7 mouse cellular contexts compared by ENCODE assay signal in the genomic region with DNA sequence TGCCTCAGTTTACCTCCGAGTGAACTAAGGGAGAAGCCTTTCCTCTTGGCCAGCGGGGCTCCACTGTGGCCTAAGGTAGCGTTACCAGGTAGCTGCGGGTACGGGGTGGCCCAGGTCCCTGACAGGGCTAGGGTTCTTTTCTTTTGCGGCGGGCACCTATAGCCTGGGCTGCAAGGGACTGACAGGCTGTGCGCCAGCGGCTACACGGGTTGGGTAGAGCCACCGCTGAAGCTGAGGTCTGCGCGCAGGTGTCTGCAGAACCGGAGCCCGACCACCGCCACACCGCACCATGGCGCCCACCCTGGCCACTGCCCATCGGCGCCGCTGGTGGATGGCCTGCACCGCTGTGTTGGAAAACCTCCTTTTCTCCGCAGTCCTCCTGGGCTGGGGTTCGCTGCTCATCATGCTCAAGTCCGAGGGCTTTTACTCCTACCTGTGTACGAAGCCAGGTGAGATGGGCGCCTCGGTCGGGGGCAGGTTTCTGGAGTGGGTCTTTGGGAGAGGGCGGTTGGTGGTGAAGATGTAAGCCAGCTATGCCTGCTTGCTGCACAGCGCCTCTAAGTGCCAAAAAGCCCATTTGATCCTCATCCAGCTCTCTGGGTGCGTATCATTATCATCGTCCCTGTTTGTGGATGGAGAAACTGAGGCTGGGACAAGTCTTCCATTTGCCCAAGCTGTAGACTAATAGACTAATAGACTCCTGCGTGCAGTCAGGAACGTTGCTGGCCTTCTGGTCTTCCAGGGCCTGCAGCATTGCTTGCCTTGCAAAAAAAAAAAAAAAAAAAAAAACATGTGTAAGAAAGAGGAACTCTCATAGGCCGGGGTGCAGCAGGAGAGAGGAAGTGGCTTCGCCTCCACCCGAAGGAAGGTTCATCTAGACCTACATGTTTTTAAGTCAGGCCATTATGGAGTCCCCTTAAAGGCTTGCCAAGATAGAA. TPM values are rescaled to one million over a fixed set of nuclear protein-coding genes. Genes with fewer than 3 reads are reported as not detected.
A peak's percentile ranks its signal among the peaks of the same experiment; 100 is the strongest.
DNase-seq lines count a peak whose midpoint lies in the region; ATAC-seq and TF ChIP-seq lines count a peak whose summit lies in the region.

No protein-coding gene starts in this region.

- H3K27me3 ChIP-seq in forebrain, embryonic 15.5 days: no peaks in the 10 kb centered on the region
- H3K27me3 ChIP-seq in midbrain, embryonic 14.5 days (ENCODE audit: control insufficient read depth, insufficient read depth, low read length): no peaks in the 10 kb centered on the region

- TF ChIP-seq POLR2A in brain, embryonic 14.5 days (IDR thresholded peaks at IDR 0.05; ENCODE audit: borderline replicate concordance, extremely low read depth, insufficient read depth, insufficient read length, poor library complexity, severe bottlenecking): 0 out of 2 replicates have a peak, but pooled peaks have one; percentile 6

- H3K4me1 ChIP-seq in forebrain, embryonic 15.5 days: peaks cover 23% of the 10 kb centered on the region
- H3K4me1 ChIP-seq in midbrain, embryonic 14.5 days (ENCODE audit: control insufficient read depth, insufficient read depth, low read length): peaks cover 28% of the 10 kb centered on the region

- peak overlapping the region; percentile 97 for H3K27ac ChIP-seq in left cerebral cortex, adult 2 months
- H3K27ac ChIP-seq in forebrain, embryonic 15.5 days (replicated peaks): peak overlapping the region; percentile 99
- H3K27ac ChIP-seq in midbrain, embryonic 14.5 days (replicated peaks; ENCODE audit: low read depth, low read length): peak overlapping the region; percentile 98

- H3K4me2 ChIP-seq in forebrain, embryonic 15.5 days (replicated peaks): peak overlapping the region; percentile 97
- peak overlapping the region; percentile 100 for H3K4me2 ChIP-seq in midbrain, embryonic 14.5 days (ENCODE audit: low read length)

- intact Hi-C loops in left cerebral cortex, adult 2 months (cut with DNase I): no loop called here
- intact Hi-C loops in left cerebral cortex, postnatal 36 days (cut with DNase I): no loop called here

- TF ChIP-seq CTCF in left cerebral cortex, adult 2 months (IDR thresholded peaks at IDR 0.05): no peak
- TF ChIP-seq CTCF in brain, embryonic 14.5 days (IDR thresholded peaks at IDR 0.05; ENCODE audit: borderline replicate concordance, extremely low read depth, insufficient read depth, insufficient read length): no peak

- no peaks in the 10 kb centered on the region for H3K36me3 ChIP-seq in forebrain, embryonic 15.5 days
- H3K36me3 ChIP-seq in midbrain, embryonic 14.5 days (ENCODE audit: control insufficient read depth, insufficient read depth, low read length): no peaks in the 10 kb centered on the region

- 14% methylated on average over 38 of the region's 38 CpGs for WGBS in forebrain, embryonic 15.5 days
- WGBS in midbrain, embryonic 14.5 days: 13% methylated on average over 38 of the region's 38 CpGs

- H3K9ac ChIP-seq in forebrain, embryonic 15.5 days (replicated peaks): peak overlapping the region; percentile 98
- peak overlapping the region; percentile 96 for H3K9ac ChIP-seq in midbrain, embryonic 14.5 days (replicated peaks; ENCODE audit: low read length)

- peak; percentile 15; the same call in 1 of the 2 replicates for ATAC-seq in forebrain, embryonic 15.5 days (replicated peaks)
- ATAC-seq in midbrain, embryonic 14.5 days (ENCODE audit: low FRiP score, low TSS enrichment): peak; percentile 11; the same call in 1 of the 2 replicates

- no peaks in the 10 kb centered on the region for H3K9me3 ChIP-seq in forebrain, embryonic 15.5 days
- H3K9me3 ChIP-seq in midbrain, embryonic 14.5 days (ENCODE audit: control insufficient read depth, low read length): no peaks in the 10 kb centered on the region

- DNase-seq in left cerebral cortex, adult 2 months (ENCODE audit: extremely low spot score in 1 of 2, low spot score in 2 of 2): peak; percentile 27 to 50
- DNase-seq in left cerebral cortex, adult 11 months (ENCODE audit: low spot score): no peak
- DNase-seq in brain, embryonic 14.5 days (ENCODE audit: low read depth): peak; percentile 51
- DNase-seq in left cerebral cortex, postnatal 36 days (ENCODE audit: low spot score in 2 of 2): peak; percentile 61 to 65
- peak; percentile 56 for DNase-seq in midbrain, embryonic 14.5 days
- DNase-seq in testis, postnatal 14 days (ENCODE audit: low spot score): peak; percentile 61

- peak overlapping the region; percentile 90 for H3K4me3 ChIP-seq in left cerebral cortex, adult 2 months
- peak overlapping the region; percentile 92 for H3K4me3 ChIP-seq in forebrain, embryonic 15.5 days
- H3K4me3 ChIP-seq in midbrain, embryonic 14.5 days (replicated peaks; ENCODE audit: low read depth, low read length): peak overlapping the region; percentile 73

RNA-seq across cellular contexts. Expression of a gene that starts 1.1 kb away (rescaled TPM):
- 10 to 100 TPM; 56.7 to 57.0 TPM for total RNA-seq in left cerebral cortex, adult 2 months (2021)
- 28.4 and 32.4 TPM in 2 replicates for polyA plus RNA-seq in brain, embryonic 14.5 days (2012; rRNA removed)
- 12.1 and 12.6 TPM in 2 replicates for polyA plus RNA-seq in forebrain, embryonic 15.5 days (2015; fragmentation: Nextera tagmentation; extraction: Ambion mirVana)
- total RNA-seq in left cerebral cortex, postnatal 36 days (2021): 10 to 100 TPM; 51.1 to 63.1 TPM
- 15.7 and 18.3 TPM in 2 replicates for polyA plus RNA-seq in midbrain, embryonic 14.5 days (2014; fragmentation: Nextera tagmentation; extraction: Ambion mirVana)

RNA-seq across cellular contexts. Expression of a gene that starts 19.3 kb away (rescaled TPM):
- 1 to 10 TPM; 1.3 to 1.6 TPM for total RNA-seq in left cerebral cortex, adult 2 months (2021)
- polyA plus RNA-seq in brain, embryonic 14.5 days (2012; rRNA removed): 5.3 and 5.9 TPM in 2 replicates
- polyA plus RNA-seq in forebrain, embryonic 15.5 days (2015; fragmentation: Nextera tagmentation; extraction: Ambion mirVana): 3.1 and 3.3 TPM in 2 replicates
- 1 to 10 TPM; 1.2 to 1.8 TPM for total RNA-seq in left cerebral cortex, postnatal 36 days (2021)
- polyA plus RNA-seq in midbrain, embryonic 14.5 days (2014; fragmentation: Nextera tagmentation; extraction: Ambion mirVana): 2.0 and 3.6 TPM in 2 replicates

RNA-seq across cellular contexts. Expression of a gene that starts 22.7 kb away (rescaled TPM):
- total RNA-seq in left cerebral cortex, adult 2 months (2021): 1 to 10 TPM in 1 of 2 experiments, under 1 TPM in 1; 0.91 to 1.4 TPM
- 1.0 and 1.5 TPM in 2 replicates for polyA plus RNA-seq in brain, embryonic 14.5 days (2012; rRNA removed)
- 0.71 and 0.72 TPM in 2 replicates for polyA plus RNA-seq in forebrain, embryonic 15.5 days (2015; fragmentation: Nextera tagmentation; extraction: Ambion mirVana)
- total RNA-seq in left cerebral cortex, postnatal 36 days (2021): 1 to 10 TPM; 1.9 to 2.3 TPM
- polyA plus RNA-seq in midbrain, embryonic 14.5 days (2014; fragmentation: Nextera tagmentation; extraction: Ambion mirVana): 1.0 and 1.6 TPM in 2 replicates

RNA-seq across cellular contexts. Expression of a gene that starts 46.0 kb away (rescaled TPM):
- 100 to 1,000 TPM; 133 to 138 TPM for total RNA-seq in left cerebral cortex, adult 2 months (2021)
- polyA plus RNA-seq in brain, embryonic 14.5 days (2012; rRNA removed): 144 and 156 TPM in 2 replicates
- polyA plus RNA-seq in forebrain, embryonic 15.5 days (2015; fragmentation: Nextera tagmentation; extraction: Ambion mirVana): 55.0 and 58.3 TPM in 2 replicates
- 100 to 1,000 TPM; 127 to 138 TPM for total RNA-seq in left cerebral cortex, postnatal 36 days (2021)
- 59.9 and 89.5 TPM in 2 replicates for polyA plus RNA-seq in midbrain, embryonic 14.5 days (2014; fragmentation: Nextera tagmentation; extraction: Ambion mirVana)

RNA-seq across cellular contexts. Expression of a gene that starts 55.3 kb away (rescaled TPM):
- 100 to 1,000 TPM; 329 to 332 TPM for total RNA-seq in left cerebral cortex, adult 2 months (2021)
- 109 and 130 TPM in 2 replicates for polyA plus RNA-seq in brain, embryonic 14.5 days (2012; rRNA removed)
- polyA plus RNA-seq in forebrain, embryonic 15.5 days (2015; fragmentation: Nextera tagmentation; extraction: Ambion mirVana): 92.4 and 97.7 TPM in 2 replicates
- total RNA-seq in left cerebral cortex, postnatal 36 days (2021): 100 to 1,000 TPM; 315 to 349 TPM
- 115 and 120 TPM in 2 replicates for polyA plus RNA-seq in midbrain, embryonic 14.5 days (2014; fragmentation: Nextera tagmentation; extraction: Ambion mirVana)
